Mouse (Mus musculus) cerebellum, adult 9-11 months (tissue): ENCODE data around the gene Crygs.

Source experiments
- DNase-seq: peaks from one replicate; pipeline ENCODE4 v3.0.0; 2022

Crygs gene

DNA sequence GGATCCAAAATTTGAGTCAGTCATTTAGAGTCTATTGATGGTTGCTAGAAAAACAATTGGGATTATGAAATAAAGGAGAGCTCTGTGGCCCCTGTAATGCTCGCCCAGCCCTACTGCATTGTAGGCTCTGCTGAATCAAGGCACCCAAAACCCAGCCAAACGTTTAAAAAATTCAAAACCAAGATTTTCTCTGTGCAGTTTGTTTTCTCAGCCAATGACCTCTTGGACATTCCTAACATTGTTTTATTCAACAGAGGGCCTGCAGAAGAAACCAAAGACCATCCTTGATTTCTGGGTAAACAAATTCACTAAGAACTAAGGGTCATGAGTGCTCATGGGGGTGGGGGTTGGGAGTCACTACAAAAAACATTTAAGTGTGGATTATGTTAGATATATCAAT lies at the start of gene Crygs:
Crygs (minus strand) TSS at position 101 of the 400 bp plus-strand sequence.
- DNase-seq = no peak

DNA sequence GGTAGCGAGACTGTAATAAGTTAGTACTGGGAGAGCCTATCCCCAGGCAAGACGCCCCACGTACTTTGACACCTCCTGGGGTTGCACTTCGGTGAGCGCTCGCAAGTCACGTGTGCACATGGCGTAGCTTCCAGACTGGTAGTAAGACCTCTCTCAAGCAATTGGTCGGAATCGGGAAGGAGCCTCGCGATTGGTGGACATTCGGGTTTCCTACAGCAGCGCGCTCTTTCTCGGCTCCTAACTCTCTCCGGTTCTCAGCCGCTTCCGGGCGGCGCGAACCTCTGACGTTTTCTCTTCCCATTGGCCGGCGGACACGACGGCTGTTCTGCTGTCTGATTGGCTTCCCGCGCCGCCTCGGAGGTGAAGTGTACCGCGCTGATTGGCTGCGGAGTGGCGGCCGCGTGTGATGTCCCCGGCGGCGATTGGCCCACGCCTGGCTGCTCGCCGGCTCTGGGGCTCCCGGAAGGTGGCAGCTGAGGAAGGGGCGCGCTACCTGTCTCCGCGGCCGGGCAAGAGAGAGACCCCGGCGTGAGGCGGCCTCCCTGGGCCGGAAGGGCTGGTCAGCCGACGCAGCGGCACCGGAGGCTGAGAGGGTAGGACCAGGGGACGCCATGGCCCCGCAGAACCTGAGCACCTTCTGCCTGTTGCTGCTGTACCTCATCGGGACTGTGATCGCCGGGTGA lies 46.2 kb upstream of the Crygs start, which contains the start of the genes Tbccd1 and Dnajb11:
Tbccd1 (minus strand) TSS at position 239 of the 683 bp plus-strand sequence.
Dnajb11 (plus strand) TSS at position 415 of the 683 bp plus-strand sequence.
- DNase-seq = peak; percentile 99

DNA sequence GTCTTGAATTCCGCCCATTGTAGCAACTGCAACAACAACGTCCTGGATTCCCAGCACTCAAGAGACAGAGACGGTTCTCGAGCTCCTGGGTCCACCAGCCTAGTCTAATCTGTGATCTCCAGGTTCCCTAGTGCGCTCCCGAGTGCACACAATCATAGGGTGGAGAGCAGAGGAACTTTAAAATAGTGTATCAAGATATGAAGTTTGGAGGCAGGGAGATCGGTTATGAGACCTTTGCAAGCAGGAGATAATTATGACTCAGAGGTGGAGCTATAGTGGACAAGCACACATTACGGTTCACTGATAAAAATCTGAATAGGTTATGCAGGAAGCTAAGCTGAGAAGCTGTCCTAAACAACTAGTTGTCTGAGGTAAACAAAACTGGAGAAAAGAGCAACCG lies 45.4 kb upstream of the Crygs start:
- DNase-seq = peak; percentile 19

DNA sequence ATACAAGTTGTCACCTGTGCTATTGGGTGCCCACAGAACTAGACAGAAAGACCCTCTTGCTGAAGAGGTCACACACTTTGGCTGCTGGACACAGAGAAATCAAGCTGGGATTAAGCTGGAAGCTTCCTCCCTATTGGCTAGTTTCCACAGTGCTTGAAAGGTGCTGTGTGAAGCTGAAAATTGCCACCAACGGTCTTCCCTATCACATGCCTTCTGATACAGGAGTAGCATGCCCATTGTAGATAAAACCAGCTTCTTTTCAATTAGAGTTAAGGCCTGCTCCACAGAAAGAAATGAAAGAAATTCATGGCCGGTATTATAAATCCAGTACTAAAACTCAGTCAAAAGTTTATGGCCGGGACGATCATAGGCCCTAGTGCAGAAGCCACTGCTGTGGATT lies 41.3 kb upstream of the Crygs start:
- no peak for DNase-seq

DNA sequence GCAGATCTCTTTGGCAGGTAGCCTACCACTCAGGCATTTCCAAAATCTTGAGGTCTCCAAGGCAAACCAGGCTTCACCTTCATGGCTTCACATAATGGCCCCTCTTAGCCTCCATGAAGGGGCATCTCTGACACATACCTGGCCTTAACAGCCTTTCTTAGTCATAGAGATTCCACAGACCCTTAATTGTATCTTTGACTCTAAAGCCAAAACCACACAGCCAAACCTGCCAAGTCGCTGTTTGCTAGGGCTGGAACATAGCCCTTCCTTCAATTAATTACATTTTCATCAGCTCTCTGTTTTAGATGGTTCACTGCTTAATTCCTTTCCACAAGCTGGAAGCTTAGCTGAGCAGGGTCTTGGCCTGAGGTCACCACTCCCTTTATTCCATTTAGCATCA lies 37.0 kb upstream of the Crygs start:
- no peak for DNase-seq

DNA sequence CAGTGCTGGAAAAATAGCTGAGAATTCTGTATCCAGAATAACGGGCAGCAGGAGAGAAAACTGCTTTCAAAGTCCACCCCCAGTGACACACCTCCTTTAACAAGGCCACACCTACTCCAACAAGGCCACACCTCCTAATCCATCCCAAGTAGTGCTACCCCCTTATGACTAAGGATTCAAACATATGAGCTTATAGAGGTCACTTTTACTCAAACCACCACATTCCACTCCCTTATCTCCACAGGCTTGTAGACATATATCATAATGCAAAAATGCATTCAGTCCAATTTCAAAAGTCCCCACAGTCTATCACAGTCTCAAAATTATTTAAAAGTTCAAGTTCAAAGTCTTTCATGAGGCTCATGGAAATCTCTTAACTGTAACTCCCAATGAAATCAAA lies 36.3 kb upstream of the Crygs start:
- no peak for DNase-seq

DNA sequence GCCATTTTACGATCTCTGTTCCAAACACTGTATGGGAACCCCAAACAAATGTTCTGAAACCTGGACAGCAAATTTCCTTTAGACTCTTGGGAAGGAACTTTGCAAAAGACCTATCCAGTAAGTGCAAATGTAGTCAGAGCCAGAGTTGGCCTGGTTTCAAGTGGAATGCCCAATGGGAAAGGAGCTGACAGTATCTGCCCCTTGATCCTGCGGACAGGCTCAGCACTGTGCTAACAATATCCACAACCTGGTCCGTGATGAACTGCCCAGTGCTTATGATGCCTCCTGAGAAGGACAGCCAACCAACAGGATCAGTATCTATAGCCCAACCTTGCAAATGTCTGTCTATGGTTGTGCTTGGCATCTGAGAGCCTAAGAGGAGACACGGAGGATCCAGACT lies 34.1 kb upstream of the Crygs start:
- no peak for DNase-seq

DNA sequence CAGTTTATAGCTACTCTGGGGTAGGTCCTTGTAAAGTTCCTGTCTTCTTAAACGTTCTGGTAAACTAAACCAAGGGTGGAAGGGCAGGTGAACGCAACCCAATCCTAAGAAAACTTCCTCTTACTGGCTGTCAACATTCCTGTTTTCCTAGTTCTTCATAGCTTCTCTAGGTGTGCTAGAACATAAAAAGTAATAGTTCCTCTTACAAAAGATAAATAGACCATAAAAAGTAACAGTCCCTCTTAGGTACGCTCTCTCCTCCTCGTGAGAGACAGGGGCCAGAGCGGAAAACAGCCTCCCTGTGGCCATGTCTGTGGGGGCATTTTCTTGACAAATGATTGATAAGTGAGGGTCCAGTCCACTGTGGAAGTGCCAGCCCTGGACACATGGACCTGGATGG lies 33.5 kb upstream of the Crygs start:
- DNase-seq = no peak

DNA sequence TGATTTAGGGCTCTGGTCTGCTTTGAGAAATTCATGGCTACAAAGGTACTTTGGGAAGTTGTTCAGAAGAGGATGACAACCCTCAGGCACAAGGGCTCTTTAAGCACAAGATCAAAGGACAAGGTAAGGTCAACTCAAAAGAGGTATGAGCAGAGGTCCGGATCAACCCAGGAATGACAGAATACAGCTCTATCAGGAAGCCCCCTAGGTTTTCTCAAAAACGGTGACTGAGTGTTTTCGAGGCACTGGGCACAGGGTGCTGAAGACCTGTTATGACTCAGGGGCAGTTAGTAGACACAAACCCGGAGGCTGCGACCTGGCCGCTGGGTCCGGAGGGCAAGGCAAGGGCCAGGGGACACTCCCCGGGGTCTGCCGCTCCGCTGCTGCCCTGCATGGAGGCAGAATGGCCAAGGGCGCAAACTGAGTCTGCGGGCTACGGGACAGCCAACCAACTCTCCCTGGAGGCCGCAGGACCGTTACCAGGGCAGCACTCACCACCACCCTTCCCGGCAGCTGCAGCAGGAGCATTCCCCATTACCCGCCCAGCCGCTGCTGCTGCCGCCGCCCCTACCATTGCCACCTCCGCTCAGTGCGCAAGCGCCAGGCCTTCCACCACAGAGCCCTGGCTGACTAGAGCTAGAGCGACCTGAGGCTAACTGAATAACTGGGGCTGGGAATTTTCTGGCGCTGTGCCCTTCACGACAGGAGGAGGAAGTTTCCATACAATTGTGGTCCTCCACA lies 32.9 kb upstream of the Crygs start:
- DNase-seq = peak; percentile 83

DNA sequence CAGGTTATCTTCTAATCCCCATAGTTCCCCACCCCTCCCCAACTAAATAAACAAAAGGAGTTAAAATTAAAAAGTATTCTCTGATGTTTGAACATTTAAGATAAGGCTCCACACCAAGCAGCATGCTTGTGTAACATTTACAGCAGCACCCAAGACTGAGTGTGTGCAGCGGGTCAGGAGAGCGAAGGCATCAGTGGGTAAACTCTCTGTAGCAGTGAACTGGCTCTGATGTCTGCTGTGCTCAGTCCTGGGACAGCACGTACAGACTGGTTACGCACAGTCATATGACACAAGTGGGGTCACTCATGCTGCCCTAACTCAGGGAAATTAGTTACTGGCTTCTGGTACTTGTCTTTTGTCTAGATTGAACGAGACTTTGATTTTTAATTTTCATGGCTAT lies 31.5 kb upstream of the Crygs start:
- no peak for DNase-seq

DNA sequence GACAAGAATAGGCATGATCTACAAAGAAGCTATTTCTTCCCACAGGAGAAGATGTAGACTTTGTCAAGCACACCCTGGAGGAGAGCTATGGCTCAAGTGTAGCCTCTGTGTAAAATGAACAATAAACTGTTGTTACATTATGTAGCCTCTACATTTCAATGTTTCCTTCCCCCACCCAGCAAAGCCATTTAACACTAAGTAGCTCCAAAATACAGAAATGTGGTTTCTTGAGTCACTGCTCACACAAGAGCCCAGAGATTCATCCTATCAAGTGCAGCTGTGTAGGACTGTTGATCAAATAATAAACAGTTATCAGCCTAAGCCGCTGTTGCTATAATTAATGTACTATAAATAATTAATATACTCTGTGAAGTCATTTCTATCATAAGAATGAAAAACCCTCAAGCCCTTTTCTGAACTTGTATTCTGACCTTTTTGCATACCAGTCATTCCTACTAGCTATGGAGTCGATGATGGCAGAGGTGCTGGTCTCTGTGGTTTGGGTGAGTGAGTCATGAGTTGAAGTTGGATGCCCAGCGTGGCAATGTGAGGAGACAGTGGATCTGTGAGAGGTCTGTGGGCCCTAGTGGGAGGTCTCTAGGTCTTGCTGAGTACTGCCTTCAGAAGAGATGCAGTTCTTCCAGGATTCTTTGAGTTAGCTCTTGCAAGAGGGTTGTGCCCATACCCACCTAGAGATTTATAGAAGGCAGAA lies 27.9 kb upstream of the Crygs start:
- DNase-seq = no peak

DNA sequence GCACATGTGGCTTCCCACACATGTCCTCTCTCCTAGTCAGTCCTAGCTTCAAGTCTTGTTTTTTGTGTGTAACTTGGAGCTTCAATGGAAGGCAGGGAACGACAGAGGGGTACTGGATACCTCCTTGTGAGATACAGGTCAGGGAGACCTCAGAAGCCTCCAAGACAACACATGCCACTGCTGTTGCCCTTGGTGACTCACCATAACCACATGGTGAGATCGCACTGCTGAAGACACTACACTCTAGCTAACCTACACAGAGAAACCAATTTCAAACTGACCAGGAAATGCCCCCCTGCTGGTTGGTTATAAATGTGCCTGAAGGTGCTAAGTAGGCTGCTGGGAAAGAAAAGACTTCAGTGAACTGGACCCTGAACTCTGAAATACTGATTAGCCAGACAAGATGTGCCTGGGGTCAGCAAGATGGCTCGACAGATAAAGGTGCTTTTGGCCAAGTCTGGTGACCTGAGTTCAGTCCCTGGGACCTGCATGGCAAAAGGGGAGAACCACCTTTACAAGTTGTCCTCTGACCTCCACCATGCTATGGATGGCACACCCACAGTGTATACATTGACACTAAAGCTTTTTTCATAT lies 21.7 kb upstream of the Crygs start:
- DNase-seq = no peak

DNA sequence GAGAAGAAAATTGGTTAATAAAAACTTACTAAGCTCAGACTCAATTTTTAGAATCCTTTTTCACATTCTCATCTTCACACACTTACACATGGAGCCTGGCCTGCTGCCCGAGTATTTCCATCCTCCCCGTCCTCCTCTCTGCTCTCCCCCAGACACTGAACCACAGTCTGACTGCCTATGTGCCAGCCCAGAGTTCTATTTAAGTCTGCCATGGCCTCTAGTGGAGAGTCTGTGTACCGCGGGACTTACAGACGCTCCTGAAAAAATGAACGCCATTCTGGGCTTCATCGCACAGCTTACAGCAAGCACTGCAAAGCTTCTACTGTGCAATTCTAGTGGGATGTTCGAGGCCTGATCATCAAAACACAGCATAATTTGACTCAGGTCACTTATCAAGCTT lies 9.4 kb upstream of the Crygs start:
- no peak for DNase-seq

DNA sequence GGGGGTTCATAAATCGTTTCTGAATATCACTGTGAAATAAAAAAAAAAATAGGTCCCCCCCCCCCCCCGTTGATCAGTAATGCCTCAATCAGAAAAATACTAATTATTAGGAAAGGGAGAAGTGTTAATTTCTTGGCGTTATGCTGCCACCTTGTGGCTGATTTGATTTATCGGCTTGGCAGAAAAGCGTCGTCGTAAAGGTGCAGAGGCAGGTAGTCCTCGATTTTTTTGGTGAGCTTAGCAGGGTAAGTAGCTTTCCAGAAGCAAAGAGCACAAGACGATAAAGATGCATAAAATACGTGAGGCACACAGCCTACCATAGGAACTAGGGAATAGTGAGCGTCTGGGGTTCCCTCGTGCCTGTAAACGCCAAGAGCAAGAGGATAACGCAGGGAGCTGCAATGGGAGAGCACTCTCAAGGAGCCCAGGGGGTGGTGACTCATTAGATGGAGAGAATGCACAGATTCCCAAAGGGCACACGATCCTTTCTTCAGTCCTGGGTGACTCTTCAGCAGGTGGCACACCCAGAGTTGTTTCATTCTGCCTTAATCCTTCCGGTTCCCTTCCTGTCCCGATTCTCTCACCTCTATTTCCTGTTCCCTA lies 3.8 kb downstream of the Crygs start:
- DNase-seq = peak; percentile 74

DNA sequence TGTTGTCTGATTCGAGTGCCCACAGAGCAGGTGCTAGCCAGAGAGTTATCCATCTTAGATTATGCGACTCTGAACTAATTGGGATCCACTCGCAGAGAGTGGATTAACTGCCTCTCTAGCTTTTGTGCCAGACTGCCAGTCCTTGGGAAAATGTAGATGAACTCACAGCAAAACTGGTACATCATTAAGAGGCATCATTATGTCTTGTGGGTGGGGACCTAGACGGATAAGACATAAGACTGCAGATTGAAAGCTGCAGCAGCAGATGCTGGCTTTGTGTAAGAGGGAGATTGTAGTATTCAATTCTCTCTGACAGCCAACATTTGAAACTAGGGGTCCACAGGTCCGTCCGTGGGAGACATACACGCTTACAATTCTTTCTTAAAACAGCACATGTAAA lies 8.6 kb downstream of the Crygs start:
- no peak for DNase-seq

DNA sequence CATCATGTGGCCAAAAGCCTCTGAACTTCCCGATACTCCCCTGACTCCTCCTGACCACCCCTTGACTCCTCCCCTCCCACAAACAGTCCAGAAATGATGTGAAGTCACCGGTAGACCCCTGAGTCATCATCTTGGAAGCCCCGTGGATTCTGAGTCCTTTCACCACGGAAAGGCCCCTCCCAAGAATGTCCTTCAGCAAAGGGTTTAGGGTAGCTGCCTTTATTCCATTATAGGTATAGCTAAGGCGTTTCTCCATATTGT lies 10.6 kb downstream of the Crygs start:
- peak; percentile 25 for DNase-seq

DNA sequence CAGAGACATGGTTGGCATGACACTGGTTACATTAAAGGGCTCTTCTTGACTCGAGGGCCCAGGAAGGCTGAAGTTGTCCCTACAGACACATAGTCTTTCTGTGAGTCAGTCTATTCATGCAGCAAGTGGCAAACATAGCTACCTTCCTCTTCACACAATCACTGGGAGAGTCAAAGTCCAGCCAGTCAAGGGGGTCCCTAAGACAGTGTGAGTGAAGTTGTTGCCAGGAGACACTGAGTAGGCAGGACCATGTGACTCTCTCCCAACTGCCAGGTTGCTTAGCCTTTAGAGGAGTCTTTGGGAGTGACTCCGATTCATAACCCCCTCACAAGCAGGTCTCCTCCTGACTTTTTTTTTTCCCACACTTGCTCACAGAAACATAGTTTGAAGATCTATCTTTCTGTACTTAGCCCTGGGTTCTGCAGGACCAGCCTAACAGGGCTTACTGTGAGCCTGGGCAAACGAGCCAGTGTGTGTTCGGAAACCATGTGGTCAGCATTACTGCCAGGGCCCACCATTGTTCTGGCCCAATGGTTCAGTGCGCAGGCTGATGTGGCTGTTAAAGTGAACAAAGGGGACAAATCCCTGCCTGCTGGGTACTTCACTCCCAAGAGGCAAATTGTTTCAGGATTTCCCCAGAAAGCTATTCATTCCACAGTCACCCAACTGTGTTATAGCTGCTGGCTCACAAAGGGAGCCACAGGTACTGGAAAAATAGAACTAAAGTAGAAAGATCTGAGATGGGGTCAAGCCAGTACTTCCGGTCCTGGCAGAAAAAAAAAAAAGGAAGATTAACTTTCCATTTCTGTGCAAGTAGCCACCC lies 11.1 kb downstream of the Crygs start:
- DNase-seq = peak; percentile 25

DNA sequence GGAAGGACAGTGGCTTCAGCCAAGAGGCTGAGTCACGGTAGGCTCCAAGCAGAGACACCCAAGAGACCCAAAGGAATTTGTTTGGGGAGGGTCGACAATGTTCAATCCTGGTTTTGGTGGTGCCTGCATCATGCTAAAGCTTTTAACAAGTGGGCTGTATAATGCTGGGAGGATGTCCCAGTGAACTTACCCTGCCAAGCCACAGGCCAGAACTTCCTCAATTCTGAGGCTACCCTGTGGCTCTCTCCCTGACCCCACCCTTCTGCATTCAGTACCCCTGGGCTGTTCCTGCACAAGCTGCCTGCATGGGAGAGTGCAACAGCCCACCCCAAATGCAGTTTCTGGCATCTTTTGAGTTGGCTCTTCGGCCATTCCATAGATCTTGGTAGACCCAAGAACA lies 12.9 kb downstream of the Crygs start:
- peak; percentile 56 for DNase-seq

DNA sequence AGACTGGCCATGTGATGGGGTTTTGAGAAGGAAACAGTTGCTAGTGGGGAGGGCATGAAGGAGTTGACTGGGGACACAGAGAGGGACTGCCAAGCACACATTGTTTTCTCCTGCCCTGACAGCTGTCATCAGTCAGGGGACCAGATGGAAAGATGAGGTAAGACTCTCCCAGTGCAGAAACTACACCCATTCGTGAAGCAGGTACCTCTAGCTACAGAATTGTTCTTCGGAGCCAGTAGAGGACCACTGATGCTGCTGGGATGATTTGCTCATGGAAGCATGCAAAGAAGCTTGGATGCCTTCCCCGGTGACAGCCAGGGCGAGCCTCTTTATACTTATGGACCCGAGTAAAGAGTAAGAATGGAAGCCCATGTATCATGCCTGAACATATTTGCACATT lies 13.9 kb downstream of the Crygs start:
- peak; percentile 97 for DNase-seq

DNA sequence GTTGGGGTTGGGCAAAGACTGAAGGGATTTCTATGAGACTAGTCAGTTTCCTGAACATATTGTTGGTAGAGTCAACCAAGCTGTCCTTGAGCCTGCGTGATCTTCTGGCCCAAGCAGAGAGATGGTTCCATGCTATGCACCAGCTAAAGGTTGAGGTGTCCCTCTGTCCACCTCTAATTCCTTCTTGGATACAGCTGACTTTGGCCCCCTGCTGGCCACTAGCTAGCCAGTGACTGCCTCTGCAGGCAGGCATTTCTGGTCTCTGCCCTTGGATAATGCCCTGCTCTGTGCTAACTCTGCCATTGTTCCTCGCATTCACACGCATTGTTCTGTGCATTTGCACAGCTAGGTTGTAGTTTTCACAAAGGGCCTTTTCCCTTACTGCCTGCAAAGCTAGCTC lies 15.9 kb downstream of the Crygs start:
- DNase-seq = peak; percentile 47

DNA sequence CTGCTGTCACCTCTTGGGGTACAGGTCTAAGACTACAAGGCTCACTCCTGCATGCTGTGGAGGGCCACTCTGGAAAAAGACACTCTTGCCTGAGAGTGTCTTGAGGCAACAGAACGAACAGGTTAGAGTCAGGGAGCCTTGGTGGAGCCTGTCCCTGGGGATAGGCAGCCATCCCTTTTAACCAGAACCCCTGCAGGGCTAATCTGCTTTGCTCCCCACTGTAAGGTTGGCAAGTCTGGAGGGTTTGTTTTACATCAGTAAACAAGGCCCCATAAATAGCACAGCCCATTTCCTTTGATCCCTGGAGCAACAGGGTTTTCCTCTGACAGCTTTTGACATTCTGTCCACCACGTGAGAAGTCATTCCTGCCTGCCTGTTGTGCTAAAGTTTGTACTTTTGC lies 20.1 kb downstream of the Crygs start:
- peak; percentile 53 for DNase-seq

DNA sequence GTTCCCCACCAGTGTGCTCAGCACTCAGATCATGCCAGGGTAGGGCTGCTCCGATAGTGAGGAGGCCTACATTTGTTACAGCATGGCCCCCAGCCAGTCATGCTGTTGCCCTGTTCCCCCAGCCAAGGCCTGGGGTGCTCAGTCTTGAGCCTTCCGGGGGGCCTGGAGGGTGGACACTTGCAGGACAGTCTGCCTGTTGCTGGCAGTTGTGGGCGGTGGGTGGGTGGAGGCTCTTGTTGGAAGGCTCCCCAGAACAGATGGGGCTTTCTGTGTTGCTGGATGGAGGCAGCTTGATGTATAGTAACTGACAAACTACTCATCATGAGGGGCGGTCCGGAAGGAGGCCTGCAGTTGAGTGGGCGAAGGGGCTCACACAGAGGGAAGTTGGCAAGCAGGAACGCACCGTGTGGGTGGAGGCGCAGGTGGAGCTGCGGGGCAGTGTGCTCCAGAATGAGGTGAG lies 21.4 kb downstream of the Crygs start:
- DNase-seq = peak; percentile 84
